Mouse (Mus musculus) ES-E14 (cell line): ENCODE results near the gene Trappc10. TPM values are rescaled to one million over a fixed set of nuclear protein-coding genes. Genes with fewer than 3 reads are reported as not detected.

Source experiments
- DNase-seq: peaks from one replicate; pipeline ENCODE4 v3.0.0-alpha.2; 2013; ENCODE audit warnings: low read depth, low spot score
- H3K27ac ChIP-seq: 2 replicates; pipeline ENCODE4 v1.5.1; 2012; ENCODE audit warnings: low read depth, mild to moderate bottlenecking, low read length, moderate library complexity, mixed read lengths; ENCODE audit not compliant: poor library complexity, insufficient read depth, severe bottlenecking
- H3K36me3 ChIP-seq: 2 replicates; pipeline ENCODE4 v1.6.1; 2012; ENCODE audit warnings: mild to moderate bottlenecking, low read length, moderate library complexity, mixed read lengths; ENCODE audit not compliant: control insufficient read depth, poor library complexity, insufficient read depth, severe bottlenecking
- H3K4me1 ChIP-seq, 2 experiments: fragments of 150-350 bp in 1 of 2; sonication (generic) in 1 of 2; 2 replicates each; pipeline ENCODE4 v1.6.1; 2012; ENCODE audit warnings: low read length in 2 of 2, mild to moderate bottlenecking in 1 of 2, mixed read lengths in 1 of 2; ENCODE audit not compliant: control insufficient read depth in 2 of 2, insufficient read depth in 2 of 2, poor library complexity in 1 of 2
- H3K4me3 ChIP-seq, 2 experiments: fragments of 150-350 bp in 1 of 2; sonication (generic) in 1 of 2; 2 replicates each; pipeline ENCODE4 v1.5.1; 2012; ENCODE audit warnings: low read length in 2 of 2, low read depth in 1 of 2, mild to moderate bottlenecking in 1 of 2, mixed read lengths in 1 of 2; ENCODE audit not compliant: insufficient read depth in 1 of 2, poor library complexity in 1 of 2, severe bottlenecking in 1 of 2
- H3K9ac ChIP-seq: 2 replicates; pipeline ENCODE4 v1.6.1; 2012; ENCODE audit warnings: low read depth, mild to moderate bottlenecking, low read length, mixed read lengths; ENCODE audit not compliant: poor library complexity, insufficient read depth, severe bottlenecking
- H3K9me3 ChIP-seq: fragments of 150-350 bp; sonication (generic); 2 replicates; pipeline ENCODE4 v1.6.1; 2012; ENCODE audit warnings: low read depth, mild to moderate bottlenecking, low read length; ENCODE audit not compliant: control insufficient read depth, insufficient read depth
- CHD2 ChIP-seq: IDR thresholded peaks from 2 replicates; pipeline ENCODE4 v1.6.1; 2014; ENCODE audit warnings: mild to moderate bottlenecking, low read depth, low read length, inconsistent platforms
- HCFC1 ChIP-seq: IDR thresholded peaks from 2 replicates; pipeline ENCODE4 v1.6.1; 2012; ENCODE audit warnings: low read length, inconsistent platforms, borderline replicate concordance; ENCODE audit not compliant: insufficient read depth
- MAFK ChIP-seq: IDR thresholded peaks from 2 replicates; pipeline ENCODE4 v1.6.1; 2014; ENCODE audit warnings: mild to moderate bottlenecking, low read depth, low read length, inconsistent platforms; ENCODE audit not compliant: insufficient read depth
- ZC3H11A ChIP-seq: IDR thresholded peaks from 2 replicates; pipeline ENCODE4 v1.6.1; 2012; ENCODE audit warnings: low read depth, mild to moderate bottlenecking, inconsistent platforms, low read length, borderline replicate concordance
- ZNF384 ChIP-seq: IDR thresholded peaks from 2 replicates; pipeline ENCODE4 v1.6.1; 2012; ENCODE audit warnings: low read depth, low read length, inconsistent platforms
- in situ Hi-C, 2 experiments: fragments of 600-800 bp; cut with MboI; formaldehyde crosslinking; loops; one replicate each; pipeline ENCODE4 v1.15.1; 2025; ENCODE audit warnings: low sequenced_read_pairs in 2 of 2, inconsistent platforms in 1 of 2; ENCODE audit not compliant: unreplicated experiment in 2 of 2
- total RNA-seq: library from RNA; depleted of rRNA; stranded (reverse); fragments of 300-350 nt; gene quantifications from 2 replicates; pipeline ENCODE4 v1.2.3, GENCODE M21; 2012

Gene Trappc10
- total RNA-seq, 1 experiment, result 26.1 TPM

GRCm38 (mm10) chr10:78258142-78258675, 13.8 kb upstream of the Trappc10 start:
- Histone ChIP-seq H3K27ac (no peak overlapping the region), H3K9me3 (no peaks in the 10 kb centered on the region), H3K4me1 (peaks cover 6 to 26% of the 10 kb centered on the region in 2 experiments), H3K4me3 (no peak overlapping the region), H3K36me3 (no peaks in the 10 kb centered on the region), H3K9ac (no peak overlapping the region)
- DNase-seq, result no peak
- in situ Hi-C loops, result no loop called here
- no peak for TF ChIP-seq MAFK
- TF ChIP-seq ZC3H11A, result no peak
- no peak for TF ChIP-seq HCFC1
- no peak for TF ChIP-seq ZNF384
- TF ChIP-seq CHD2, result no peak

- TF ChIP-seq HCFC1 (no peak), ZNF384 (no peak), CHD2 (no peak), ZC3H11A (no peak), MAFK (no peak)
- H3K27ac ChIP-seq, result no peak overlapping the region
- H3K9ac ChIP-seq, result no peak overlapping the region
- no peak overlapping the region for H3K4me3 ChIP-seq
- H3K4me1 ChIP-seq, result peaks cover 6 to 21% of the 10 kb centered on the region in 2 experiments
- no peak for DNase-seq
- H3K9me3 ChIP-seq, result no peaks in the 10 kb centered on the region
- no peaks in the 10 kb centered on the region for H3K36me3 ChIP-seq
- in situ Hi-C loops, result no loop called here
Observed at GRCm38 (mm10) chr10:78255646-78256059, 11.2 kb upstream of the Trappc10 start.

- TF ChIP-seq ZNF384, result no peak
- Histone ChIP-seq H3K4me1 (peaks cover 0 to 6% of the 10 kb centered on the region in 2 experiments; a peak in 1 of 4 replicates), H3K36me3 (no peaks in the 10 kb centered on the region), H3K4me3 (no peak overlapping the region), H3K9me3 (no peaks in the 10 kb centered on the region), H3K27ac (no peak overlapping the region), H3K9ac (no peak overlapping the region)
- DNase-seq, result no peak
- in situ Hi-C loops, result no loop called here
Observed at GRCm38 (mm10) chr10:78247206-78247605, 2.8 kb upstream of the Trappc10 start.

- Histone ChIP-seq H3K4me1 (peaks cover 0 to 6% of the 10 kb centered on the region in 2 experiments; a peak in 1 of 4 replicates), H3K36me3 (no peaks in the 10 kb centered on the region), H3K27ac (no peak overlapping the region), H3K9me3 (no peaks in the 10 kb centered on the region), H3K4me3 (no peak overlapping the region), H3K9ac (no peak overlapping the region)
- DNase-seq, result no peak
- in situ Hi-C loops, result no loop called here
- TF ChIP-seq CHD2, result no peak
- TF ChIP-seq ZNF384, result no peak
- TF ChIP-seq ZC3H11A, result no peak
Observed at GRCm38 (mm10) chr10:78246725-78247124, 2.3 kb upstream of the Trappc10 start.

- H3K4me3 ChIP-seq, result peak overlapping the region; percentile 81 to 90; a peak in 3 of 4 replicates
- DNase-seq, result no peak
- H3K9ac ChIP-seq, result no peak overlapping the region
- no peak overlapping the region for H3K27ac ChIP-seq
- in situ Hi-C loops, result no loop called here
- H3K9me3 ChIP-seq, result no peaks in the 10 kb centered on the region
- no peaks in the 10 kb centered on the region for H3K36me3 ChIP-seq
- no peak for TF ChIP-seq HCFC1
- TF ChIP-seq ZNF384, result no peak
- TF ChIP-seq ZC3H11A, result no peak
- TF ChIP-seq CHD2, result no peak
- TF ChIP-seq MAFK, result no peak
- peaks cover 0 to 6% of the 10 kb centered on the region in 2 experiments; a peak in 1 of 4 replicates for H3K4me1 ChIP-seq
Observed at GRCm38 (mm10) chr10:78245225-78245547, 745 bp upstream of the Trappc10 start.
